1 mouse cellular context compared by ENCODE assay signal in the genomic region with DNA sequence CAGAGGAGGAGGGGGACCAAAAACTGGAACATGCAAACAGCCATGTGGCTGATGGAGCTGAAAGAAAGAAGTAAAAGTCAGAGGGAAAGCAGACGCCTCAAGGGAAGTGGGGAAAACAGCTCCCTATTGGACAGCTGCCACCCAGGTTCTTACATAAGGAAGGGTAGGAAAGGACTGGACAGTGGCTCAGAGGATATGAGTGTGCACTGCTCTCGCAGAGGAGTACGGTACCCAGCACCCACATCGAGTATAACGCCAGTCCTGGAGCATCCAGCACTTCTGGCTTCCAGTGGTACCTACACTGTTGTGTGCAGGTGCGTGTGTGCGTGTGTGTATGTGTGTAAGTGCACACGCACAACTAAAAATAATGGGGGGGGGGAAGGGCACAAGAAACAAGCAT.
TF ChIP-seq lines count a peak whose summit lies in the region.

No protein-coding gene starts in this region.

TF ChIP-seq in MEL, 35 proteins besides CTCF, POLR2A, EP300 and RAD21 (continued from another document):
- no peak for TF ChIP-seq CHD2 (IDR thresholded peaks at IDR 0.05; ENCODE audit: low read length)
- no peak for TF ChIP-seq UBTF (IDR thresholded peaks at IDR 0.05; ENCODE audit: borderline replicate concordance, insufficient read depth, low read depth, low read length)
- no peak for TF ChIP-seq MEF2A (IDR thresholded peaks at IDR 0.05; ENCODE audit: extremely low read depth, insufficient replicate concordance, low read depth, low read length, poor library complexity, severe bottlenecking)
- TF ChIP-seq MAX (IDR thresholded peaks at IDR 0.05; ENCODE audit: low read length): no peak
- TF ChIP-seq MAZ (IDR thresholded peaks at IDR 0.05; ENCODE audit: low read depth, low read length): no peak
- no peak for TF ChIP-seq ZNF384 (IDR thresholded peaks at IDR 0.05; ENCODE audit: low read depth, low read length)
- no peak for TF ChIP-seq TAL1 (IDR thresholded peaks at IDR 0.05; ENCODE audit: low read length)
- TF ChIP-seq TBP (IDR thresholded peaks at IDR 0.05; ENCODE audit: low read depth, low read length): no peak
TF ChIP-seq in MEL: peak in this region for 0.
